Mouse (Mus musculus): ENCODE measurements around the gene Gm11011. TPM values are rescaled to one million over a fixed set of nuclear protein-coding genes. Genes with fewer than 3 reads are reported as not detected.

The Gm11011 gene
- polyA plus RNA-seq, 1 experiment from 2014 or later = not detected

Other genes with a start within 250 kb of the Gm11011 start
- 0.70 and 0.88 TPM in 2 replicates for gene Tshz2, start 45.3 kb upstream of the Gm11011 start, polyA plus RNA-seq (2015; fragmentation: Nextera tagmentation; extraction: Ambion mirVana)